Mouse (Mus musculus) lung, postnatal 0 days (tissue): ENCODE measurements around the gene Ankrd34c. TPM values are rescaled to one million over a fixed set of nuclear protein-coding genes. Genes with fewer than 3 reads are reported as not detected.
A peak's percentile ranks its signal among the peaks of the same experiment; 100 is the strongest.

Experiments used
- ATAC-seq: fragments of 200-750 bp; cut with Nextera tagmentation; 2 replicates; pipeline ENCODE4 v1.8.0; 2017; ENCODE audit warnings: moderate library complexity
- DNase-seq: peaks from one replicate; pipeline ENCODE4 v3.0.0-alpha.2; 2016; ENCODE audit warnings: low spot score
- H3K27ac ChIP-seq: fragments of 300-500 bp; sonication (generic); 2 replicates; pipeline ENCODE4 v1.5.1; 2014; ENCODE audit warnings: antibody characterized with exemption, mild to moderate bottlenecking, low read length, mixed read lengths
- H3K27me3 ChIP-seq: fragments of 300-500 bp; sonication (generic); replicated peaks from 2 replicates; pipeline ENCODE4 v1.6.1; 2014; ENCODE audit warnings: low read length, mixed read lengths; ENCODE audit not compliant: insufficient read depth
- H3K36me3 ChIP-seq: fragments of 300-500 bp; sonication (generic); 2 replicates; pipeline ENCODE4 v1.6.1; 2014; ENCODE audit warnings: low read length, mixed read lengths; ENCODE audit not compliant: insufficient read depth
- H3K4me1 ChIP-seq: fragments of 300-500 bp; sonication (generic); 2 replicates; pipeline ENCODE4 v1.6.1; 2014; ENCODE audit warnings: antibody characterized with exemption, low read depth, low read length, mixed read lengths; ENCODE audit not compliant: insufficient read depth
- H3K4me2 ChIP-seq: fragments of 300-500 bp; sonication (generic); replicated peaks from 2 replicates; pipeline ENCODE4 v1.6.1; 2014; ENCODE audit warnings: low read depth, mild to moderate bottlenecking, low read length, moderate library complexity, mixed read lengths
- H3K4me3 ChIP-seq: fragments of 300-500 bp; sonication (generic); 2 replicates; pipeline ENCODE4 v1.5.1; 2014; ENCODE audit warnings: low read depth, low read length
- H3K9ac ChIP-seq: fragments of 300-500 bp; sonication (generic); replicated peaks from 2 replicates; pipeline ENCODE4 v1.6.1; 2014; ENCODE audit warnings: low read depth, mild to moderate bottlenecking
- H3K9me3 ChIP-seq: fragments of 300-500 bp; sonication (generic); 2 replicates; pipeline ENCODE4 v1.6.1; 2016; ENCODE audit warnings: low read length, mixed read lengths
- CTCF ChIP-seq: IDR thresholded peaks from 2 replicates; pipeline ENCODE4 v1.5.1; 2016; ENCODE audit warnings: antibody characterized with exemption, mild to moderate bottlenecking
- EP300 ChIP-seq: IDR thresholded peaks from 2 replicates; pipeline ENCODE4 v1.6.1; 2016; ENCODE audit warnings: antibody characterized with exemption, mild to moderate bottlenecking, control low read depth
- WGBS: fragments of 180-500 bp; shearing (Covaris S2); extraction: QIAGEN DNeasy Blood & Tissue Kit; methylation state at CpG from one replicate; pipeline ENCODE4 v1.1.7; 2014; 5-methylcytosine and 5-hydroxymethylcytosine counted together
- polyA plus RNA-seq: library from polyadenylated mRNA; unstranded; fragments of >200 nt; fragmentation: Nextera tagmentation; extraction: Ambion mirVana; gene quantifications from 2 replicates; pipeline ENCODE4 v1.2.1, GENCODE M21; 2015

The Ankrd34c gene
- polyA plus RNA-seq, 1 experiment from 2014 or later: not detected

- WGBS: 46% methylated on average over 10 of the region's 10 CpGs
- no peak for DNase-seq
- H3K36me3 ChIP-seq: no peaks in the 10 kb centered on the region
These were observed 50.6 kb downstream of the Ankrd34c start for GRCm38 (mm10) chr9:89687503-89688226.

GRCm38 (mm10) chr9:89686262-89686661 lies 52.0 kb downstream of the Ankrd34c start:
- no peak overlapping the region for H3K9ac ChIP-seq
- DNase-seq: no peak
- H3K4me3 ChIP-seq: no peak overlapping the region
- ATAC-seq: no peak
- WGBS: 65% methylated on average over 2 of the region's 2 CpGs
- H3K27ac ChIP-seq: no peak overlapping the region
- H3K4me2 ChIP-seq: no peak overlapping the region
- H3K9me3 ChIP-seq: no peaks in the 10 kb centered on the region
- no peaks in the 10 kb centered on the region for H3K4me1 ChIP-seq
- H3K27me3 ChIP-seq: no peaks in the 10 kb centered on the region
- no peak for TF ChIP-seq CTCF
- no peak for TF ChIP-seq EP300
- H3K36me3 ChIP-seq: no peaks in the 10 kb centered on the region

More at GRCm38 (mm10) chr9:89687503-89688226, 50.6 kb downstream of the Ankrd34c start:
- H3K27me3 ChIP-seq: no peaks in the 10 kb centered on the region
- no peak overlapping the region for H3K27ac ChIP-seq
- H3K4me2 ChIP-seq: no peak overlapping the region
- TF ChIP-seq EP300: no peak
- peak; percentile 66 for TF ChIP-seq CTCF
- H3K4me1 ChIP-seq: no peaks in the 10 kb centered on the region
- H3K9me3 ChIP-seq: no peaks in the 10 kb centered on the region
- H3K4me3 ChIP-seq: no peak overlapping the region
- H3K9ac ChIP-seq: no peak overlapping the region
- ATAC-seq: no peak

- DNase-seq (peak; percentile 28), ATAC-seq (no peak)
- H3K4me1 ChIP-seq: no peaks in the 10 kb centered on the region
- H3K9me3 ChIP-seq: no peaks in the 10 kb centered on the region
- H3K27ac ChIP-seq: no peak overlapping the region
- no peak overlapping the region for H3K9ac ChIP-seq
- H3K4me2 ChIP-seq: no peak overlapping the region
- H3K27me3 ChIP-seq: no peaks in the 10 kb centered on the region
- no peak overlapping the region for H3K4me3 ChIP-seq
- WGBS: 36% methylated on average over 1 of the region's 1 CpGs
- no peaks in the 10 kb centered on the region for H3K36me3 ChIP-seq
- TF ChIP-seq EP300: no peak
- peak; percentile 51 for TF ChIP-seq CTCF
These were observed 59.3 kb downstream of the Ankrd34c start for GRCm38 (mm10) chr9:89678974-89679373.

Other genes starting within 250 kb of the Ankrd34c start
- gene Minar1, start 115.3 kb downstream of the Ankrd34c start, polyA plus RNA-seq: not detected in 2 replicates
- 105 and 107 TPM in 2 replicates for gene Tmed3, start 33.4 kb downstream of the Ankrd34c start, polyA plus RNA-seq
- gene Rasgrf1, start 171.4 kb upstream of the Ankrd34c start, polyA plus RNA-seq: 0.88 and 1.1 TPM in 2 replicates